Mouse (Mus musculus) myocyte (in vitro differentiated cells): ENCODE measurements around the gene Eln. TPM values are rescaled to one million over a fixed set of nuclear protein-coding genes. Genes with fewer than 3 reads are reported as not detected.

Experiments used
- H3K27me3 ChIP-seq: one replicate; pipeline ENCODE4 v1.6.1; 2011; ENCODE audit not compliant: control insufficient read depth, insufficient read depth, insufficient read length
- H3K36me3 ChIP-seq: one replicate; pipeline ENCODE4 v1.6.1; 2011; ENCODE audit not compliant: control insufficient read depth, insufficient read depth
- H3K4me2 ChIP-seq: one replicate; pipeline ENCODE4 v1.6.1; 2011; ENCODE audit warnings: low read depth, control low read depth
- H3K4me3 ChIP-seq: one replicate; pipeline ENCODE4 v1.5.1; 2011; ENCODE audit warnings: mild to moderate bottlenecking, control low read depth, moderate library complexity
- H3K79me2 ChIP-seq: one replicate; pipeline ENCODE4 v1.6.1; 2011; ENCODE audit not compliant: control insufficient read depth, insufficient read depth
- H3ac ChIP-seq: one replicate; pipeline ENCODE4 v1.6.1; 2011; ENCODE audit not compliant: control insufficient read depth, insufficient read length
- MYOG ChIP-seq, 3 experiments: IDR thresholded peaks; one replicate each; pipeline ENCODE4 v1.6.1; 2011; ENCODE audit warnings: control low read depth in 2 of 3, low read depth in 2 of 3, mild to moderate bottlenecking in 2 of 3; ENCODE audit not compliant: insufficient read length in 2 of 3, control insufficient read depth in 1 of 3, insufficient read depth in 1 of 3
- SRF ChIP-seq: IDR thresholded peaks from one replicate; pipeline ENCODE4 v1.6.1; 2011; ENCODE audit warnings: low read depth; ENCODE audit not compliant: control insufficient read depth, insufficient read length
- polyA plus RNA-seq: library from polyadenylated mRNA; unstranded; fragments of >200 nt; fragmentation: generic; extraction: Trizol; gene quantifications from one replicate; pipeline ENCODE4 v1.2.1, GENCODE M21; 2012; ENCODE audit warnings: missing spikeins

The Eln gene
- polyA plus RNA-seq, 1 experiment, result 0.02 TPM

GRCm38 (mm10) chr5:134656708-134657107, 90.4 kb downstream of the Eln start:
- peak in 1 of 3 experiments; percentile 53 for TF ChIP-seq MYOG (IDR thresholded peaks at IDR 0.05; ENCODE audit: control insufficient read depth in 1 of 3, insufficient read depth in 1 of 3, insufficient read length in 2 of 3, low read depth in 2 of 3)
- no peak for TF ChIP-seq SRF
- Histone ChIP-seq H3K4me3 (no peak overlapping the region), H3K27me3 (no peaks in the 10 kb centered on the region), H3ac (no peak overlapping the region), H3K79me2 (no peaks in the 10 kb centered on the region), H3K4me2 (no peak overlapping the region), H3K36me3 (peaks cover 3% of the 10 kb centered on the region)

Other genes with a start within 250 kb of the Eln start
- 14.2 TPM for gene Clip2, start 194.9 kb downstream of the Eln start, polyA plus RNA-seq
- 0.19 TPM for gene Syna, start 187.2 kb downstream of the Eln start, polyA plus RNA-seq
- gene Rfc2, start 166.0 kb downstream of the Eln start, polyA plus RNA-seq, result 69.3 TPM
- 0.59 TPM for gene Lat2, start 132.3 kb downstream of the Eln start, polyA plus RNA-seq
- 293 TPM for gene Eif4h, start 107.8 kb downstream of the Eln start, polyA plus RNA-seq
- gene Limk1, start 58.7 kb downstream of the Eln start, polyA plus RNA-seq, result 22.3 TPM
- not detected for gene Tmem270, start 159.4 kb upstream of the Eln start, polyA plus RNA-seq
- gene Cldn13, start 168.2 kb upstream of the Eln start, polyA plus RNA-seq, result not detected
- 9.1 TPM for gene Mettl27, start 185.0 kb upstream of the Eln start, polyA plus RNA-seq
- gene Cldn4, start 199.6 kb upstream of the Eln start, polyA plus RNA-seq, result not detected
- not detected for gene Cldn3, start 238.9 kb upstream of the Eln start, polyA plus RNA-seq